Mouse (Mus musculus) cortical plate, adult 2 months (tissue): Measurements from ENCODE around the gene Rnf138rt1.

ENCODE experiments used
- CTCF ChIP-seq: fragments of 200-500 bp; IDR thresholded peaks from 2 replicates; pipeline ENCODE4 v1.5.1; 2011; ENCODE audit warnings: mild to moderate bottlenecking, control low read depth, low read length; ENCODE audit not compliant: insufficient read depth; ENCODE audit errors: extremely low read depth
- POLR2A ChIP-seq: fragments of 200-500 bp; IDR thresholded peaks from 2 replicates; pipeline ENCODE4 v1.6.1; 2011; ENCODE audit warnings: mild to moderate bottlenecking, low read length, control low read depth; ENCODE audit not compliant: insufficient read depth; ENCODE audit errors: extremely low read depth

- TF ChIP-seq CTCF (no peak), POLR2A (no peak)
These were observed 46.1 kb upstream of the Rnf138rt1 start for GRCm38 (mm10) chrX:163807270-163807669.
